Mouse (Mus musculus): ENCODE measurements around the gene Rab3a.

Gene Rab3a

DNA sequence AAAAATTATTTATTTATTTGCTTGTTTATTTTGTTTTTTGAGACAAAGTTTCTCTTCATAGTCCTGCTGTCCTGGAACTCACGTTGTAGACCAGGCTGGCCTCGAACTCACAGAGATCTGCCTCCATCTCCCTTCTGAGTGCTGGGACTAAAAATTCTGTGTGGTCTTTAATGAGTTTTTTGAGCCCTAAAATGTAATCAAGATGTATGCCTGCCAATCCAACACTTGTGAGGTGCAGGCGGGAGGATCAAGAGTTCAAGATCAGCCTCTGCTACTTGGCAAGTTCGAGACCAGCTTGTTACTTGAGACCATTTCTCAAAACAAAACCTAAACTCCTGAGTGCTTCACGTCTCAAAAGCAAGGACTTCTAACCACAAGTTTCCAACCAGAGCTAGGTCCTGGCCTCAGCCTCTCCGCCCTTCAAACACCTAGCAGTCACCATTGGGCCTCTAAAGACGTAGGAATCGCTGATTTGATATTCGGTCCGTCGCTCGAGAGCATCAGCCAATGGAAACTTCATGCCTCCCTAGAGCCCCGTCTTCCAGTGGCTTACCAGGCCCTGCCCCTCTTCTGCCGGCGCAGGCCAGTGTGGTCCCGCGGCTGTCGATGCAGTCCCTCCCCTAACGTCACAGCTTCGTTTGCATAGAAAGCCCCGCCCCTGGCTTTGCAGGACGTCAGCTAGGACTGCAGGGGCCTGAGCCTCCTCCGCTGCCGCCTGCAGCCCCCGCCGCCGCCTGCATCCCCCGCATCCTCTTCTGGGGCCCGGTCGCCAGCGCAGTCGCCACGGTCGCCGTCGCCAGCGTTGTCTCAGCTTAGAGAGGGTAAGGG is at the start of gene Rab3a:
TSS of gene Rab3a (plus strand) at position 637 of the 828 bp plus-strand sequence.
- peak; percentile 99 for DNase-seq

GRCm38 (mm10) chr8:70708281-70708680 is 46.2 kb upstream of the Rab3a start:
- DNase-seq, result no peak

- DNase-seq, result no peak
Measured at GRCm38 (mm10) chr8:70709794-70710193, 44.7 kb upstream of the Rab3a start.

GRCm38 (mm10) chr8:70710296-70710695 is 44.2 kb upstream of the Rab3a start:
- no peak for DNase-seq

GRCm38 (mm10) chr8:70711041-70711440 is 43.4 kb upstream of the Rab3a start:
- no peak for DNase-seq

DNA sequence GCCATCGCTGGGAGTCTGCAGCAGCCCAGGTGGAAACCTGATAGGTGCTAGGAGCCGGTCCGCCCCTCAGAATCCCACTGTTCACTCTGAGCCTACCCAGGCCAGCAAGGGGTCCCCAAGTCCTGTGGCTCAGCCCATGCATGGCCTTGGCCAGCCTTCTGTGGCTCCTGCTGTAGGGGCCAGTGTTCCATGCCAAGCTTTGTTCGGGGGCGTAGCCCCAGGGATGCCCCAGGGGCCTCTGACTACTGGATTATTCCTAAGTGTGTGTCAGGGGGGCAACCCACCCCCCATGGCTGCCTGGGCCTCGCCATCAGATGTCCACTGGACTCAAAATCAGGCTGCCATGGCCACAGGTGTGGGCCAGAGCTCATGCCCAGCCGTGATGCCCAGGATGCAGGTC is 40.5 kb upstream of the Rab3a start:
- no peak for DNase-seq

- DNase-seq, result no peak
Measured at GRCm38 (mm10) chr8:70715086-70715485, 39.4 kb upstream of the Rab3a start.

GRCm38 (mm10) chr8:70716521-70717400 is 37.7 kb upstream of the Rab3a start:
- no peak for DNase-seq

- DNase-seq, result peak; percentile 55
Measured at GRCm38 (mm10) chr8:70718297-70718696, 36.2 kb upstream of the Rab3a start, which contains the start of gene Gm3336. Gm3336 (plus strand) TSS chr8:70718543.

DNA sequence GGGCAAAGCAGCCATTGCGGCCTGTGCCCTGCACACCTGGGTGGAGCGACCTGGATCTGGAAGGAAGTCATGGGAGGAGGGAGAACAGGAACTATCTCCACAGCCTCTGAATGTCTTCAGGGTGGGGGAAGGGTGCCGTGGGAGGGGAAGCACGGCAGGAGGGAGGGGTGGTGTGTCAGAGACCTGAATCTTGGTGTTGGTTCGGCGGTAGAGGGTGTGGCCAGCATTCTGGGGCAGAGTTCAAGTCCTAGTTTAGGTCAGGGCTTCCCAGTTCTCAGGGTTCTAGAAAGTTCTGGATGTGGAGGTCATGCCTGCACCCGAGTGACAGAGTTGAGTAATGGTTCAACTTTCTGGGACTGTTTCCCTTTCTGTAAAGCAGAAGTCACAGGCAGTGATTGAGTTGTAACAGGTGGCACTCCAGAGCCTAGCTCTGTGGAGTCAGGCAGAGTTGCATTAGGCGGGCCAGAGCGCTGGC is 34.6 kb upstream of the Rab3a start:
- no peak for DNase-seq

- DNase-seq, result peak; percentile 84
Measured at GRCm38 (mm10) chr8:70720739-70721138, 33.7 kb upstream of the Rab3a start.

GRCm38 (mm10) chr8:70721601-70722000 is 32.9 kb upstream of the Rab3a start:
- DNase-seq, result no peak

DNA sequence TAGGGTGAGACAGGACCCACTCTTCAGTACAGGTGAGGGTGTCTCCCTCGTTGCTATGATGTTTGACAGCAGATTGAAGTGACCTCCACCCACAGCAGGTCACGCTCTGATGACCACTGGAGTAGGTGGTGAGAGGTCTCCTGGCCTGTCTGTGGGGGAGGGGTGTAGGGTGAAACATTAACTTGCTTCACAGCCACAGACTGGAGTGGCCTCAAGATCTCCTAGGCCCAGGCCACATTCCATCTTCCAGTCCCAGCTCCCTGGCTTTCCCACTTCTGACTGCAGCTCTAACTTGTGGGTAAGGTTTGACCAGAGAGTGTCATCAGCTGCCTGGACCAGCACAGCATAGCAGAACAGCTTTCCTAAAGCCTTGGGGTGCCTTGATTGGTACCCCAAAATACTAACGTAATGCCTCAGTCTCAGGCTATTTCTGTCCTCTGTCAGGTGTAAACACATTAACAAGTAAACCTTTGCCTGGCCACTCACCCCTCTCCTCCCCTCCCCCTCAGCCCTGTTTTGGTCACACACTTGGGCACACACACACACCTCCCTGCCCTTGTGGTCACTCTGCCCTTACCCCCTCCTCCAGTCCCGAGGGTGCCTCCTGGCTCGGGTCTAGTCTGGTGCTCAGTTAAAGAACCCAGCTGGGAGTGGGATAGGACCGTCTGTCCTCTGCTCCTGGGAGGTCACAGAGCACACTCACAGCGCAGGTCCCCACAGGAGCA is 30.8 kb upstream of the Rab3a start, which contains the start of gene Pde4c:
TSS of gene Pde4c (plus strand) at position 235 of the 725 bp plus-strand sequence.
- DNase-seq, result no peak

- DNase-seq, result no peak
Measured at GRCm38 (mm10) chr8:70724216-70724615, 30.3 kb upstream of the Rab3a start.

DNA sequence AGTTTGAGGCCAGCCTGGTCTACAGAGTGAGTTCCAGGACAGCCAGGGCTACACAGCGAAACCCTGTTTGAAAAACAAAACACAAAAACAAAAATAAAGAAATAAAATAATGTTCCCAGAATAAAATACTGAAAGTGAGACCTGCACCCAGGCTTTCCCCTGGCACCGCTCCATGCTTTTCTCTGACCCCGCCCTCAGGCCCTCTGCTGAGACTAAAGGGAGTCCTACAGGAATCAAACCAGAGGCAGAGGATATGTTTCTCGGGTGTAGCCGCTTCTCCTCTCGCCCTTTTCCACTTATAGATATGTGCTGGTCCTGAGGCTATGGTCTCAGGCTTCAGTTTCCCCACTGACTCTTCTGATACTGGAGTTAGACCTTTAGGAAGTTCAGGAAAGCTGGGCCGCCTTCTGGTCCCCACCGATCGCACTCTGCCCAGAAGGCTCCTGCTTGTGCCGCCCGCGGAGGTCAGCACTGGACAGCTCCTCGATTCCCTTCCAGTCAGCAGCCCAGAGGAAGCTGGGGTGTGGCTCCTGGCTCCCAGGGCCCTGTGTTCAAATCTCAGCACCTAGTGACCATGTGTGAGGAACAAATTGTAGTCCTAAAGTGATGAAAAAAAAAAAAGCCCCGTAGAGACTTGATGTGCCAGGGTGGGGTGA is 28.6 kb upstream of the Rab3a start:
- no peak for DNase-seq

DNA sequence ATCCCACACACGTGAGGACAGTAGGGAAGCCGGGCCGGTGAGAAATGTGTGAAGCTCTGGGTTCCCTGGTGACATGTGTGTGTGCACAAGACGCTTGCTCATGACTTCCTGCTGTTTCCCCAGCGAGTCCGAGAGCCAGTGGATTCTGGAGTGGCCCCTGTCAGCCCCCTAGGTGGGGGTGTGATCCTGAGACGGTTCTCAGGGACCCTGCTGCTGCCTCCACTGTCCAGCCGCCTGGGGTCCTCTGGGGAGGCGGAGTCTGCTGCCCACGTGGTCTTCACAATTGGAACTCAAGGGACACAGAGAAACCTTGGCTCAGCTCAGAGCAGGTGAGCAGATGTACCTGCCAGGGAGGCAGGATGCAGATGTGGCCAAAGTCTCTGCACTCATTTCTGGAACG is 27.8 kb upstream of the Rab3a start:
- DNase-seq, result no peak

GRCm38 (mm10) chr8:70729808-70730475 is 24.5 kb upstream of the Rab3a start:
- peak; percentile 56 for DNase-seq

DNA sequence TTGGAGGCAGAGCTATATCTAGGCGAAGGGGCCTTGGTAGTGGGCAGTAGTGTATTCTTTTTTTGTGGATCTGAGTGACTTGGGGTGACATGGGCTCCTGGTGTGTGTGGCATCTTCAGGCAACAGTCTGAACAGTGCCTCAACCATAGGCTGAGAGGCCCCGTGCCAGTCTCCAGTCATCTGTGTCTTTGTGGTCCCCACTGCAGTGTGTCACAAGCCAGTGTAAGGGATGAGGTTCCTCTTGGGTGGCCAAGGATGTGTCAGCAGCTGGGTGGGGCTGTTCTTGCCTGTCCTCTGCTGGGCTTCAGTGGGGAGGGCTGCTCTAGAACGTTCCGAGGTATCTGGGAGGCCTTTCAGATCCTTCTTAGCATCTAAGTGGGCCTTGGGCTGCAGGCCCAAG is 23.5 kb upstream of the Rab3a start:
- no peak for DNase-seq

GRCm38 (mm10) chr8:70737705-70738104 is 16.8 kb upstream of the Rab3a start:
- no peak for DNase-seq

DNA sequence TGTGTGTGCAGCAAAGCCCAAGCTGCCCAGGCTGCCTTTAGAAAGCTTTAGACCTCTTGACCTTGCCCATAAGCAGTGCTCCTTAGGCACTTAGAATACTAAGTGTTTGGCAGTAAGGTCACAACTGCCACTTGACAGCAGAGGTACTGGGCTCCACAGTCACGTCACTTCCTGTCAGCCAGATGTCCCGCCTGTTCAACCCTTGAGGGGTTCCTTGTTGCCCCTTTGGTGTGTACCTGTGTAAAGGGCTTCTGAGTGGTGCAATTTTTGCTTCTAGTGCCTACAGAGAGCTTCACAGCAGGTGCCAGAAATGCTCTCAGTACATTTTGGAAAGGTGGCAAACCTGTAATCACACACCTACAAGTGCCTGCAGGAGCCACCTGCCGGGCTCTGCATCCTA is 16.3 kb upstream of the Rab3a start:
- DNase-seq, result no peak

DNA sequence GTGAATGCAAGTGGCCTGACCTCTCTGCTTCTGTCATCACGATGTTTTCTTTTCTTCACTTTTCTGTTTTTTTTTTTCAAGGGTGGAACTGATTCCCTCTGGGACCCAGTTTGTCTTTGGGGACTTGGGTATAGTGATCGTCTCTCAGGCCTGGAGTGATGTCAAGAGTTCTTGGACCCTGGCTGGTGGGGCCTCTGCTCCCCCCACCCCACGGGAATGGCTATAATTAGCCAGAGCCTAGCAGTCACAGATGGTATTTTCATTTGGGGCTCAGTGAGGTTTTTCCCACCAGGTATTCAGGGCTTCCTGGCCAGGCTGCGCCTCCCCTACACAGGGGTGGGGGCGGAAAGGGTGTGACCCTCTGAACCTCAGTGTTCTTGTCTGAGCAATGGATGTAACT is 12.8 kb upstream of the Rab3a start:
- DNase-seq, result no peak

- no peak for DNase-seq
Measured at GRCm38 (mm10) chr8:70742176-70742575, 12.3 kb upstream of the Rab3a start.
